ENCODE assay signal across 35 mouse cellular contexts in genomic region chr16:48800906-48801305, GRCm38 (mm10). TPM values are rescaled to one million over a fixed set of nuclear protein-coding genes. Genes with fewer than 3 reads are reported as not detected.
DNase-seq lines count a peak whose midpoint lies in the region; ATAC-seq and TF ChIP-seq lines count a peak whose summit lies in the region.
"Had no signal": no experiment of that assay in that cellular context is flagged by ENCODE, and none has a peak within 500 bp of the region (broad histone marks: within the 10 kb centered on the region; RNA-seq: fewer than 3 reads in every experiment).

No protein-coding gene starts in this region.

- no peak overlapping the region for H3K4me2 ChIP-seq in midbrain, embryonic 14.5 days (ENCODE audit: low read length)
- H3K4me2 ChIP-seq in forebrain, embryonic 16.5 days (ENCODE audit: low read length), result no peak overlapping the region
- H3K4me2 ChIP-seq: embryonic facial prominence, embryonic 13.5 days; heart, embryonic 12.5 days; hindbrain, embryonic 14.5 days; limb, embryonic 12.5 days; liver, embryonic 15.5 days; lung, embryonic 14.5 days; midbrain, embryonic 11.5 days; stomach, embryonic 15.5 days had no signal

- DNase-seq in thymus, adult 2 months, result peak; percentile 31
- no peak for DNase-seq in thymus, adult 18-20 months
- DNase-seq in midbrain, embryonic 14.5 days, result no peak
- DNase-seq in cerebellum, postnatal 14 days, result no peak
- no peak for DNase-seq in heart, adult 2 months
- DNase-seq: adrenal gland, adult 8-10 months; cerebellum, adult 8-10 months; gastrocnemius, postnatal 25 days; heart, adult 18-20 months; heart, postnatal 4 days; kidney, adult 9 months; kidney, postnatal 25 days; lung, embryonic 14.5 days; lung, postnatal 14 days; right cerebral cortex, postnatal 25 days had no signal

- no peaks in the 10 kb centered on the region for H3K27me3 ChIP-seq in thymus, adult 2 months (ENCODE audit: control insufficient read depth, insufficient read depth, low read length)
- no peaks in the 10 kb centered on the region for H3K27me3 ChIP-seq in midbrain, embryonic 14.5 days (ENCODE audit: control insufficient read depth, insufficient read depth, low read length)
- no peaks in the 10 kb centered on the region for H3K27me3 ChIP-seq in forebrain, embryonic 16.5 days (replicated peaks; ENCODE audit: control insufficient read depth, insufficient read depth, low read length)
- peaks cover 1% of the 10 kb centered on the region; the same call in 1 of the 2 replicates for H3K27me3 ChIP-seq in heart, adult 2 months (ENCODE audit: control insufficient read depth, insufficient read depth, low read length)
- H3K27me3 ChIP-seq: embryonic facial prominence, embryonic 13.5 days; heart, embryonic 12.5 days; limb, embryonic 12.5 days; liver, embryonic 15.5 days; stomach, embryonic 15.5 days had no signal

- TF ChIP-seq POLR2A in thymus, adult 2 months (IDR thresholded peaks at IDR 0.05; ENCODE audit: control insufficient read depth, extremely low read depth, insufficient read depth, low read length, poor library complexity), result no peak
- TF ChIP-seq POLR2A in heart, adult 2 months (IDR thresholded peaks at IDR 0.05; ENCODE audit: insufficient read depth, low read depth, low read length), result no peak

- no peaks in the 10 kb centered on the region for H3K79me2 ChIP-seq in heart, adult 2 months (replicated peaks; ENCODE audit: control insufficient read depth, insufficient read depth, low read length)

- peaks cover 6% of the 10 kb centered on the region for H3K4me1 ChIP-seq in thymus, adult 2 months (replicated peaks; ENCODE audit: control insufficient read depth, insufficient read depth, low read length)
- H3K4me1 ChIP-seq in midbrain, embryonic 14.5 days (ENCODE audit: control insufficient read depth, insufficient read depth, low read length), result no peaks in the 10 kb centered on the region
- no peaks in the 10 kb centered on the region for H3K4me1 ChIP-seq in forebrain, embryonic 16.5 days (replicated peaks; ENCODE audit: control insufficient read depth, insufficient read depth, low read length)
- no peaks in the 10 kb centered on the region for H3K4me1 ChIP-seq in heart, adult 2 months (ENCODE audit: control insufficient read depth, insufficient read depth, low read length)
- H3K4me1 ChIP-seq: embryonic facial prominence, embryonic 13.5 days; forebrain, embryonic 10.5 days; limb, embryonic 12.5 days; liver, embryonic 15.5 days; stomach, embryonic 15.5 days had no signal

- H3K9ac ChIP-seq in midbrain, embryonic 14.5 days (replicated peaks; ENCODE audit: low read length), result no peak overlapping the region
- no peak overlapping the region for H3K9ac ChIP-seq in forebrain, embryonic 16.5 days (replicated peaks; ENCODE audit: low read depth, low read length)
- no peak overlapping the region for H3K9ac ChIP-seq in heart, adult 2 months (ENCODE audit: low read depth, low read length)
- H3K9ac ChIP-seq: embryonic facial prominence, embryonic 13.5 days; heart, embryonic 12.5 days; hindbrain, embryonic 14.5 days; limb, embryonic 12.5 days; liver, embryonic 15.5 days; lung, embryonic 14.5 days; stomach, embryonic 15.5 days had no signal

- no peaks in the 10 kb centered on the region for H3K36me3 ChIP-seq in thymus, adult 2 months (ENCODE audit: control insufficient read depth, insufficient read depth, low read length)
- H3K36me3 ChIP-seq in midbrain, embryonic 14.5 days (ENCODE audit: control insufficient read depth, insufficient read depth, low read length), result no peaks in the 10 kb centered on the region
- no peaks in the 10 kb centered on the region for H3K36me3 ChIP-seq in forebrain, embryonic 16.5 days (ENCODE audit: control insufficient read depth, insufficient read depth)
- H3K36me3 ChIP-seq in heart, adult 2 months (ENCODE audit: control insufficient read depth, insufficient read depth, low read length), result no peaks in the 10 kb centered on the region
- H3K36me3 ChIP-seq: embryonic facial prominence, embryonic 13.5 days; forebrain, embryonic 10.5 days; heart, embryonic 12.5 days; limb, embryonic 12.5 days; liver, embryonic 15.5 days; stomach, embryonic 15.5 days had no signal

- 22% methylated on average over 2 of the region's 2 CpGs for WGBS in thymus, adult 2 months
- 95% methylated on average over 2 of the region's 2 CpGs for WGBS in midbrain, embryonic 14.5 days
- 94% methylated on average over 2 of the region's 2 CpGs for WGBS in forebrain, embryonic 16.5 days
- WGBS in heart, adult 2 months, result 81% methylated on average over 2 of the region's 2 CpGs

- intact Hi-C loops in heart, adult 2 months (cut with DNase I), result no loop called here

- no peak overlapping the region for H3K4me3 ChIP-seq in thymus, adult 2 months (ENCODE audit: control insufficient read depth, insufficient read depth, low read length)
- no peak overlapping the region for H3K4me3 ChIP-seq in midbrain, embryonic 14.5 days (replicated peaks; ENCODE audit: low read depth, low read length)
- H3K4me3 ChIP-seq in forebrain, embryonic 16.5 days (replicated peaks; ENCODE audit: low read length), result no peak overlapping the region
- no peak overlapping the region for H3K4me3 ChIP-seq in heart, adult 2 months
- H3K4me3 ChIP-seq: embryonic facial prominence, embryonic 13.5 days; forebrain, embryonic 10.5 days; heart, embryonic 12.5 days; left cerebral cortex, adult 2 months; limb, embryonic 12.5 days; liver, embryonic 15.5 days; stomach, embryonic 15.5 days had no signal

- H3K9me3 ChIP-seq in midbrain, embryonic 14.5 days (ENCODE audit: control insufficient read depth, low read length), result no peaks in the 10 kb centered on the region
- no peaks in the 10 kb centered on the region for H3K9me3 ChIP-seq in forebrain, embryonic 16.5 days (ENCODE audit: control insufficient read depth, low read length)
- H3K9me3 ChIP-seq: embryonic facial prominence, embryonic 13.5 days; forebrain, embryonic 10.5 days; heart, embryonic 12.5 days; limb, embryonic 12.5 days; liver, embryonic 15.5 days; stomach, embryonic 15.5 days had no signal

- no peak for TF ChIP-seq CTCF in thymus, adult 2 months (IDR thresholded peaks at IDR 0.05; ENCODE audit: borderline replicate concordance, control insufficient read depth, extremely low read depth, insufficient read depth, low read length, poor library complexity)
- no peak for TF ChIP-seq CTCF in heart, adult 2 months (IDR thresholded peaks at IDR 0.05)

- peak; percentile 91 for ATAC-seq in granulocyte monocyte progenitor cell, adult 5-6 weeks (replicated peaks; ENCODE audit: poor library complexity, severe bottlenecking)
- peak; percentile 30; the same call in 1 of the 2 replicates for ATAC-seq in neutrophil, adult 5-6 weeks (ENCODE audit: extremely low read depth, insufficient number of reproducible peaks, low FRiP score, poor library complexity, severe bottlenecking)
- ATAC-seq in midbrain, embryonic 14.5 days (ENCODE audit: low FRiP score, low TSS enrichment), result no peak
- ATAC-seq in forebrain, embryonic 16.5 days, result no peak
- ATAC-seq: intestine, postnatal 0 days had no signal

- no peak for TF ChIP-seq EP300 in heart, adult 2 months (IDR thresholded peaks at IDR 0.05; ENCODE audit: insufficient read depth, low read depth, low read length)

- H3K27ac ChIP-seq in thymus, adult 2 months (ENCODE audit: control insufficient read depth, insufficient read depth, low read length), result no peak overlapping the region
- H3K27ac ChIP-seq in midbrain, embryonic 14.5 days (replicated peaks; ENCODE audit: low read depth, low read length), result no peak overlapping the region
- H3K27ac ChIP-seq in forebrain, embryonic 16.5 days (ENCODE audit: low read length), result no peak overlapping the region
- no peak overlapping the region for H3K27ac ChIP-seq in heart, adult 2 months
- H3K27ac ChIP-seq: embryonic facial prominence, embryonic 13.5 days; forebrain, embryonic 10.5 days; hindbrain, embryonic 14.5 days; left cerebral cortex, adult 2 months; limb, embryonic 12.5 days; liver, embryonic 15.5 days; stomach, embryonic 15.5 days had no signal

RNA-seq across cellular contexts. Expression of gene Retnlb, which starts 15.8 kb away (rescaled TPM):
- 0.36 and 0.43 TPM in 2 replicates for polyA plus RNA-seq in thymus, adult 2 months (2012; rRNA removed)
- total RNA-seq in granulocyte monocyte progenitor cell, adult 5-6 weeks (2014; fragmentation: Nextera tagmentation), result not detected in 2 replicates
- total RNA-seq in granulocyte monocyte progenitor cell, adult 5-6 weeks (2017), result not detected in 2 replicates
- total RNA-seq in neutrophil, adult 5-6 weeks (2017), result 0.93 TPM in 1 of 2 replicates, not detected in the other
- not detected in 2 replicates for polyA plus RNA-seq in midbrain, embryonic 14.5 days (2014; fragmentation: Nextera tagmentation; extraction: Ambion mirVana)
- not detected in 2 replicates for polyA plus RNA-seq in forebrain, embryonic 16.5 days (2015; fragmentation: Nextera tagmentation; extraction: Ambion mirVana)
- not detected for total RNA-seq in heart, adult 2 months (2021)
- not detected in 2 replicates for polyA plus RNA-seq in heart, adult 2 months (2012; rRNA removed)
- total RNA-seq: adrenal gland, adult 8-10 months; gastrocnemius, postnatal 25 days; heart, adult 18-20 months; heart, postnatal 4 days; layer of hippocampus, adult 18-20 months; layer of hippocampus, postnatal 10 days; left cerebral cortex, adult 2 months; left cerebral cortex, postnatal 25 days; liver, adult 2 months; midbrain, postnatal 0 days had no signal
- polyA plus RNA-seq: embryonic facial prominence, embryonic 13.5 days; forebrain, embryonic 10.5 days; heart, embryonic 12.5 days; heart, postnatal 0 days; hindbrain, embryonic 14.5 days; limb, embryonic 12.5 days; liver, adult 2 months; liver, embryonic 15.5 days; midbrain, embryonic 11.5 days; midbrain, postnatal 0 days; neural tube, embryonic 14.5 days; stomach, embryonic 15.5 days had no signal

RNA-seq across cellular contexts. Expression of gene Trat1, which starts 29.1 kb away (rescaled TPM):
- polyA plus RNA-seq in thymus, adult 2 months (2012; rRNA removed), result 25.5 and 34.4 TPM in 2 replicates
- total RNA-seq in granulocyte monocyte progenitor cell, adult 5-6 weeks (2014; fragmentation: Nextera tagmentation), result not detected in 2 replicates
- total RNA-seq in granulocyte monocyte progenitor cell, adult 5-6 weeks (2017), result 0.31 TPM in 1 of 2 replicates, not detected in the other
- 6.5 and 9.4 TPM in 2 replicates for total RNA-seq in neutrophil, adult 5-6 weeks (2017)
- not detected in 2 replicates for polyA plus RNA-seq in midbrain, embryonic 14.5 days (2014; fragmentation: Nextera tagmentation; extraction: Ambion mirVana)
- not detected in 2 replicates for polyA plus RNA-seq in forebrain, embryonic 16.5 days (2015; fragmentation: Nextera tagmentation; extraction: Ambion mirVana)
- total RNA-seq in heart, adult 2 months (2021), result under 1 TPM in 1 of 2 experiments, not detected in 1; 0.25 TPM
- polyA plus RNA-seq in heart, adult 2 months (2012; rRNA removed), result 0.04 and 0.12 TPM in 2 replicates
- total RNA-seq: gastrocnemius, postnatal 25 days; heart, postnatal 4 days; liver, adult 2 months had no signal
- polyA plus RNA-seq: embryonic facial prominence, embryonic 13.5 days; forebrain, embryonic 10.5 days; heart, embryonic 12.5 days; heart, postnatal 0 days; limb, embryonic 12.5 days; liver, embryonic 15.5 days; lung, embryonic 14.5 days; midbrain, embryonic 11.5 days; midbrain, postnatal 0 days had no signal

RNA-seq across cellular contexts. Expression of gene Retnla, which starts 41.4 kb away (rescaled TPM):
- 32.0 and 56.9 TPM in 2 replicates for polyA plus RNA-seq in thymus, adult 2 months (2012; rRNA removed)
- total RNA-seq in granulocyte monocyte progenitor cell, adult 5-6 weeks (2014; fragmentation: Nextera tagmentation), result not detected in 2 replicates
- total RNA-seq in granulocyte monocyte progenitor cell, adult 5-6 weeks (2017), result not detected in 2 replicates
- not detected in 2 replicates for total RNA-seq in neutrophil, adult 5-6 weeks (2017)
- not detected in 2 replicates for polyA plus RNA-seq in midbrain, embryonic 14.5 days (2014; fragmentation: Nextera tagmentation; extraction: Ambion mirVana)
- not detected in 2 replicates for polyA plus RNA-seq in forebrain, embryonic 16.5 days (2015; fragmentation: Nextera tagmentation; extraction: Ambion mirVana)
- total RNA-seq in heart, adult 2 months (2021), result 1 to 10 TPM; 2.1 to 3.0 TPM
- 52.0 and 56.1 TPM in 2 replicates for polyA plus RNA-seq in heart, adult 2 months (2012; rRNA removed)
- total RNA-seq: heart, postnatal 4 days; layer of hippocampus, adult 18-20 months; layer of hippocampus, postnatal 10 days; left cerebral cortex, adult 2 months; left cerebral cortex, postnatal 25 days; midbrain, postnatal 0 days had no signal
- polyA plus RNA-seq: embryonic facial prominence, embryonic 13.5 days; forebrain, embryonic 10.5 days; heart, embryonic 12.5 days; hindbrain, embryonic 14.5 days; intestine, postnatal 0 days; limb, embryonic 12.5 days; liver, adult 2 months; liver, embryonic 15.5 days; midbrain, embryonic 11.5 days; midbrain, postnatal 0 days; neural tube, embryonic 14.5 days; stomach, embryonic 15.5 days had no signal

Comparison
In these comparisons a context has a peak if more than half of its experiments do, and no peak if none do; other contexts are left out.
1. ATAC-seq: peak in granulocyte monocyte progenitor cell, adult 5-6 weeks (single experiment) and neutrophil, adult 5-6 weeks (single experiment); none in midbrain, embryonic 14.5 days (single experiment) and forebrain, embryonic 16.5 days (single experiment).
2. RNA of gene Trat1, which starts 29.1 kb away (polyA plus RNA-seq): 25.5 to 34.4 TPM in thymus, adult 2 months; not detected in forebrain, embryonic 16.5 days, 0.04 to 0.12 TPM in heart, adult 2 months and not detected in midbrain, embryonic 14.5 days; every median in the first group is over 10 times any median in the second.
3. RNA of gene Retnla, which starts 41.4 kb away (polyA plus RNA-seq): 32.0 to 56.9 TPM in thymus, adult 2 months and 52.0 to 56.1 TPM in heart, adult 2 months; not detected in midbrain, embryonic 14.5 days and not detected in forebrain, embryonic 16.5 days; every median in the first group is over 10 times any median in the second.